Mouse (Mus musculus) olfactory bulb, adult 2 months (tissue): ENCODE results near the gene Hoxb6.

Experiments used
- CTCF ChIP-seq: fragments of 200-500 bp; IDR thresholded peaks from 2 replicates; pipeline ENCODE4 v1.5.1; 2012; ENCODE audit warnings: low read depth, mild to moderate bottlenecking, low read length, moderate library complexity; ENCODE audit not compliant: insufficient read depth
- POLR2A ChIP-seq: fragments of 200-500 bp; IDR thresholded peaks from 2 replicates; pipeline ENCODE4 v1.6.1; 2012; ENCODE audit warnings: mild to moderate bottlenecking, low read depth, low read length, moderate library complexity; ENCODE audit not compliant: insufficient read depth

GRCm38 (mm10) chr11:96302381-96303150 is 10.3 kb downstream of the Hoxb6 start:
- TF ChIP-seq CTCF (no peak), POLR2A (no peak)
